Mouse (Mus musculus) urinary bladder, postnatal 36 days (tissue): Measurements from ENCODE around the gene Lrig1.
"Not testable (repeated sequence)": the region's sequence is repeated elsewhere in the genome, so short reads cannot be mapped to it uniquely, and the experiment has no call there.

Experiments
- DNase-seq, 2 experiments: peaks; one replicate each; pipeline ENCODE4 v3.0.0; 2022; ENCODE audit warnings: low spot score in 2 of 2, mixed read lengths in 1 of 2

Gene Lrig1

GRCm38 (mm10) chr6:94575526-94576166, 124.3 kb downstream of the Lrig1 start:
- no peak for DNase-seq

GRCm38 (mm10) chr6:94568040-94568439, 131.9 kb downstream of the Lrig1 start:
- DNase-seq = no peak

GRCm38 (mm10) chr6:94565766-94566165, 134.2 kb downstream of the Lrig1 start:
- DNase-seq = no peak

GRCm38 (mm10) chr6:94563203-94563940, 136.6 kb downstream of the Lrig1 start:
- no peak for DNase-seq

GRCm38 (mm10) chr6:94561346-94561745, 138.6 kb downstream of the Lrig1 start:
- DNase-seq = no peak

- DNase-seq = no peak
Observed at GRCm38 (mm10) chr6:94560896-94561295, 139.1 kb downstream of the Lrig1 start.

GRCm38 (mm10) chr6:94558603-94559002, 141.4 kb downstream of the Lrig1 start:
- DNase-seq = not testable (repeated sequence)
